Mouse (Mus musculus): ENCODE data around the gene Lrrc8b.
A peak's percentile ranks its signal among the peaks of the same experiment; 100 is the strongest.

GRCm38 (mm10) chr5:105415198-105415791, at the start of gene Lrrc8b:
- TF ChIP-seq CTCF (IDR thresholded peaks at IDR 0.05; ENCODE audit: borderline replicate concordance, extremely low read depth, insufficient read depth, insufficient read length) (no peak), POLR2A (IDR thresholded peaks at IDR 0.05; ENCODE audit: borderline replicate concordance, extremely low read depth, insufficient read depth, insufficient read length, poor library complexity, severe bottlenecking) (peak; percentile 93)
